Mouse (Mus musculus) heart, postnatal 0 days (tissue): ENCODE data around the gene Pln. TPM values are rescaled to one million over a fixed set of nuclear protein-coding genes. Genes with fewer than 3 reads are reported as not detected.
A peak's percentile ranks its signal among the peaks of the same experiment; 100 is the strongest.

ENCODE experiments used
- ATAC-seq: fragments of 200-750 bp; cut with Nextera tagmentation; 2 replicates; pipeline ENCODE4 v1.8.0; 2017; ENCODE audit warnings: low read depth, moderate number of reproducible peaks, moderate library complexity; ENCODE audit not compliant: insufficient read depth
- DNase-seq: peaks from one replicate; pipeline ENCODE4 v3.0.0-alpha.2; 2016; ENCODE audit warnings: low spot score
- H3K27ac ChIP-seq: fragments of 300-500 bp; sonication (generic); 2 replicates; pipeline ENCODE4 v1.5.1; 2014; ENCODE audit warnings: low read depth, mild to moderate bottlenecking
- H3K27me3 ChIP-seq: fragments of 300-500 bp; sonication (generic); 2 replicates; pipeline ENCODE4 v1.6.1; 2014; ENCODE audit warnings: low read length, mixed read lengths; ENCODE audit not compliant: control insufficient read depth, insufficient read depth
- H3K36me3 ChIP-seq: fragments of 300-500 bp; sonication (generic); replicated peaks from 2 replicates; pipeline ENCODE4 v1.6.1; 2014; ENCODE audit warnings: low read length, mixed read lengths; ENCODE audit not compliant: control insufficient read depth, insufficient read depth
- H3K4me1 ChIP-seq: fragments of 300-500 bp; sonication (generic); 2 replicates; pipeline ENCODE4 v1.6.1; 2014; ENCODE audit warnings: antibody characterized with exemption; ENCODE audit not compliant: control insufficient read depth, insufficient read depth
- H3K4me2 ChIP-seq: fragments of 300-500 bp; sonication (generic); 2 replicates; pipeline ENCODE4 v1.6.1; 2014; ENCODE audit warnings: low read depth, mild to moderate bottlenecking, low read length, moderate library complexity
- H3K4me3 ChIP-seq: fragments of 300-500 bp; sonication (generic); 2 replicates; pipeline ENCODE4 v1.5.1; 2014; ENCODE audit warnings: low read depth, low read length
- H3K9ac ChIP-seq: fragments of 300-500 bp; sonication (generic); replicated peaks from 2 replicates; pipeline ENCODE4 v1.6.1; 2014; ENCODE audit warnings: low read depth, low read length, mixed read lengths
- H3K9me3 ChIP-seq: fragments of 300-500 bp; sonication (generic); replicated peaks from 2 replicates; pipeline ENCODE4 v1.6.1; 2016; ENCODE audit warnings: low read length; ENCODE audit not compliant: control insufficient read depth
- CTCF ChIP-seq: IDR thresholded peaks from 2 replicates; pipeline ENCODE4 v1.5.1; 2016; ENCODE audit warnings: antibody characterized with exemption, control low read depth, low read depth
- EP300 ChIP-seq: IDR thresholded peaks from 2 replicates; pipeline ENCODE4 v1.6.1; 2016; ENCODE audit warnings: antibody characterized with exemption, low read depth
- WGBS: fragments of 180-500 bp; shearing (Covaris S2); extraction: QIAGEN DNeasy Blood & Tissue Kit; methylation state at CpG from one replicate; pipeline ENCODE4 v1.1.7; 2014; 5-methylcytosine and 5-hydroxymethylcytosine counted together
- polyA plus RNA-seq: library from polyadenylated mRNA; unstranded; fragments of >200 nt; fragmentation: Nextera tagmentation; extraction: Ambion mirVana; gene quantifications from 2 replicates; pipeline ENCODE4 v1.2.1, GENCODE M21; 2015
- total RNA-seq: library from RNA; depleted of rRNA; stranded (reverse); fragments of >200 nt; gene quantifications from 2 replicates; pipeline ENCODE4 v1.2.3, GENCODE M21; 2014; ENCODE audit warnings: low replicate concordance; rRNA removed

Gene Pln
- 3,810 and 4,371 TPM in 2 replicates for total RNA-seq
- 3,198 and 3,248 TPM in 2 replicates for polyA plus RNA-seq

- Histone ChIP-seq H3K27ac (peak within 1 kb of the TSS; percentile 96), H3K4me2 (peak within 1 kb of the TSS; percentile 63), H3K4me1 (peaks cover 20% of the 10 kb centered on the region), H3K27me3 (no peaks in the 10 kb centered on the region), H3K4me3 (peak within 1 kb of the TSS; percentile 53), H3K9me3 (no peaks in the 10 kb centered on the region), H3K36me3 (0 out of 2 replicates have a peak, but pooled peaks cover 3% of the 10 kb centered on the region), H3K9ac (peak within 1 kb of the TSS; percentile 82)
- ATAC-seq (peak; percentile 77), DNase-seq (peak; percentile 91)
- no peak for TF ChIP-seq CTCF
- peak; percentile 61; the same call in 1 of the 2 replicates for TF ChIP-seq EP300
- 30% methylated on average over 6 of the region's 6 CpGs for WGBS
Observed at GRCm38 (mm10) chr10:53337162-53337923, at the start of gene Pln. Gene Pln, plus strand, starts transcription at chr10:53337667.

- Histone ChIP-seq H3K9ac (no peak overlapping the region), H3K27ac (no peak overlapping the region), H3K4me3 (no peak overlapping the region), H3K27me3 (no peaks in the 10 kb centered on the region), H3K36me3 (0 out of 2 replicates have a peak, but pooled peaks cover 4% of the 10 kb centered on the region), H3K4me2 (no peak overlapping the region), H3K9me3 (no peaks in the 10 kb centered on the region), H3K4me1 (no peaks in the 10 kb centered on the region)
- WGBS, result 28% methylated on average over 3 of the region's 3 CpGs
- TF ChIP-seq CTCF, result peak; percentile 56
- 0 out of 2 replicates have a peak, but pooled peaks have one; percentile 48 for TF ChIP-seq EP300
- ATAC-seq, result peak; percentile 67; the same call in 1 of the 2 replicates
- DNase-seq, result peak; percentile 56
Observed at GRCm38 (mm10) chr10:53305867-53306266, 31.6 kb upstream of the Pln start.

- Histone ChIP-seq H3K9ac (no peak overlapping the region), H3K36me3 (0 out of 2 replicates have a peak, but pooled peaks cover 4% of the 10 kb centered on the region), H3K27ac (no peak overlapping the region), H3K27me3 (no peaks in the 10 kb centered on the region), H3K9me3 (no peaks in the 10 kb centered on the region), H3K4me2 (no peak overlapping the region), H3K4me1 (no peaks in the 10 kb centered on the region), H3K4me3 (no peak overlapping the region)
- no peak for ATAC-seq
- TF ChIP-seq EP300 (no peak), CTCF (no peak)
- no peak for DNase-seq
- 91% methylated on average over 3 of the region's 3 CpGs for WGBS
Observed at GRCm38 (mm10) chr10:53306674-53307073, 30.8 kb upstream of the Pln start.

GRCm38 (mm10) chr10:53323367-53323766 lies 14.1 kb upstream of the Pln start:
- Histone ChIP-seq H3K27me3 (no peaks in the 10 kb centered on the region), H3K9ac (no peak overlapping the region), H3K4me1 (peaks cover 24% of the 10 kb centered on the region), H3K27ac (no peak overlapping the region; the same call in 1 of the 2 replicates), H3K4me3 (no peak overlapping the region), H3K36me3 (peaks cover 4% of the 10 kb centered on the region; the same call in 1 of the 2 replicates), H3K9me3 (no peaks in the 10 kb centered on the region), H3K4me2 (no peak overlapping the region)
- ATAC-seq, result no peak
- no peak for DNase-seq
- TF ChIP-seq CTCF (no peak), EP300 (no peak)

- TF ChIP-seq EP300, result peak; percentile 99
- no peak for TF ChIP-seq CTCF
Observed at GRCm38 (mm10) chr10:53324663-53325062, 12.8 kb upstream of the Pln start.

More at GRCm38 (mm10) chr10:53324663-53325062, 12.8 kb upstream of the Pln start:
- WGBS, result 0% methylated on average over 1 of the region's 1 CpGs
- H3K36me3 ChIP-seq, result no peaks in the 10 kb centered on the region
- peak; percentile 98 for ATAC-seq
- no peak overlapping the region for H3K9ac ChIP-seq
- H3K9me3 ChIP-seq, result no peaks in the 10 kb centered on the region
- H3K4me1 ChIP-seq, result peaks cover 31% of the 10 kb centered on the region
- H3K4me3 ChIP-seq, result no peak overlapping the region
- peak overlapping the region; percentile 90 for H3K27ac ChIP-seq
- DNase-seq, result peak; percentile 95
- H3K4me2 ChIP-seq, result peak overlapping the region; percentile 2; the same call in 1 of the 2 replicates
- no peaks in the 10 kb centered on the region for H3K27me3 ChIP-seq
